Mouse (Mus musculus): ENCODE measurements around the gene Gm17631.
"Not testable (repeated sequence)": the region's sequence is repeated elsewhere in the genome, so short reads cannot be mapped to it uniquely, and the experiment has no call there.

Gene Gm17631

GRCm38 (mm10) chr6:129862349-129862748, at the start of gene Gm17631:
Gene Gm17631, plus strand, starts transcription at chr6:129862649.
- H3K9me3 ChIP-seq (ENCODE audit: low read length): not testable (repeated sequence)

DNA sequence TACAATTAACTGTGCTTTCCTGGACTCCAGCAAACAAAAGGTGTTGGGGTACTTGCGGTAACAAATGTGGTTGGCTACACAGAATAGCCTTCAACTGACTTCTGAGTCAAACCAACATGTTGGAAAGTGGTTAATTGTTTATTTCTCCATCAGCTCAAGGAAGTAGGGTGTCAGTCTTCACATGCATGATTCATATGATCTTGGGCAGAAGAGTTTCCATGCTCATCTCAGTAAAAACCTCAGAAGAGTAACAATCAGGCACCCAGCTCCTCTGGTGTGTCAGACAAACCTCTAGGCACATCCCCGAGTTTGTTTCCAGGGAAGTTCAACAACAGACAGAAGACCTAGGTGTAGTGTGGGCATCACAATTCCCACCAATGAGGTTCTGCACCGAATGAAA, 44.7 kb upstream of the Gm17631 start:
- Histone ChIP-seq H3K4me1 (replicated peaks; ENCODE audit: low read depth, low read length) (no peaks in the 10 kb centered on the region), H3K36me3 (ENCODE audit: insufficient read depth, low read length) (no peaks in the 10 kb centered on the region)
- TF ChIP-seq CTCF (conservative IDR thresholded peaks at IDR 0.05; ENCODE audit: low read length): no peak
- TF ChIP-seq NANOG (IDR thresholded peaks at IDR 0.05; ENCODE audit: borderline replicate concordance, low read length): no peak
- TF ChIP-seq POU5F1 (IDR thresholded peaks at IDR 0.05; ENCODE audit: borderline replicate concordance, low read length): no peak

More at GRCm38 (mm10) chr6:129862349-129862748, at the start of gene Gm17631:
- H3K27me3 ChIP-seq (ENCODE audit: insufficient read depth, low read length); H3K4me1 ChIP-seq (replicated peaks; ENCODE audit: low read depth, low read length); H3K4me3 ChIP-seq (replicated peaks; ENCODE audit: low read length); H3K36me3 ChIP-seq (ENCODE audit: insufficient read depth, low read length): not testable (repeated sequence)

GRCm38 (mm10) chr6:129824004-129824403, 38.4 kb upstream of the Gm17631 start:
- no peaks in the 10 kb centered on the region for H3K27me3 ChIP-seq (ENCODE audit: insufficient read depth, low read length)
- H3K4me1 ChIP-seq (replicated peaks; ENCODE audit: low read depth, low read length): no peaks in the 10 kb centered on the region
- TF ChIP-seq NANOG (IDR thresholded peaks at IDR 0.05; ENCODE audit: borderline replicate concordance, low read length) (no peak), CTCF (conservative IDR thresholded peaks at IDR 0.05; ENCODE audit: low read length) (no peak), POU5F1 (IDR thresholded peaks at IDR 0.05; ENCODE audit: borderline replicate concordance, low read length) (no peak)
- H3K9me3 ChIP-seq (ENCODE audit: low read length): peaks cover 58% of the 10 kb centered on the region
- H3K36me3 ChIP-seq (ENCODE audit: insufficient read depth, low read length): no peaks in the 10 kb centered on the region
- H3K4me3 ChIP-seq (replicated peaks; ENCODE audit: low read length): no peak overlapping the region

More for the DNA sequence above, 44.7 kb upstream of the Gm17631 start:
- H3K4me3 ChIP-seq (replicated peaks; ENCODE audit: low read length): no peak overlapping the region
- H3K9me3 ChIP-seq (ENCODE audit: low read length): peaks cover 6% of the 10 kb centered on the region; the same call in 1 of the 2 replicates
- H3K27me3 ChIP-seq (ENCODE audit: insufficient read depth, low read length): no peaks in the 10 kb centered on the region

DNA sequence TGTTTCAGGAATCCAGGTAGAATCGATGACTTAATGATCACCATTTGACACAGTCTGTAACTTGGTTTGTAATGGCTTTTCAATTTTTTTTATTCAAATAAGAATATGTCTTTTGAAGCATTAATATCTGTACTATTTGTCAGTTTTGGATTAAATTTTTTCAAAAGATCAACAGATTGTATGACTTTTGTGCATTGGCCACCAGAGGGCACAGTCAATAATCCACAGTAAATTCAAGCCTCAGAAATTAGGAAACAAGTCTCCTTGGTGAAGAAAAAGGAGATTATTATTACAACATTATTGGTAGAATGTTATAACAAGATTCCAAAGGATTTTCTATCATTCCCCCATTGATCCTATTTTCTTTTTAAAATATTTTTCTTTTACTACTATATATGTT, 36.9 kb upstream of the Gm17631 start:
- no peaks in the 10 kb centered on the region for H3K36me3 ChIP-seq (ENCODE audit: insufficient read depth, low read length)

DNA sequence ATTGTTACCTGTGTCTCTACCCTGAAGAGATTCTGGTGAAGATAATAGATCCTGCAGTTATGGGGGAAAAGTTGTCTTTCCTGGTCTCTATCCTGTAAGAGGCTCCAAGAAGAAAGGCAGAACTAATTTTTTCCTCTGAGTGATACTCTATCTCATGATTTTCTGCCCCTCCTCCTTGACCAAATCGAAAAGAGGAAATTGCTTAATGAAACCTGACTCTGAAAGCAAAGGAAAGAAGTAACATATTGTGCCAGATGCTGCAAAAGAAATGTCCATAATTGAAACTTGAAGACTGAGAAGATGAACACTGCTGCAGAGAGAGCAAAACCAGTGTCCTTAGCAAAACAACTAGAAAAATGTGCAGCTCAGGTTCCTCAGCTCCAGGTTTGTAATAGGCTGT, 14.1 kb downstream of the Gm17631 start, which contains the start of gene Klra17:
Klra17 (minus strand) TSS at position 124 of the 400 bp plus-strand sequence.
- Histone ChIP-seq H3K36me3 (ENCODE audit: insufficient read depth, low read length) (no peaks in the 10 kb centered on the region), H3K27me3 (ENCODE audit: insufficient read depth, low read length) (no peaks in the 10 kb centered on the region), H3K4me1 (replicated peaks; ENCODE audit: low read depth, low read length) (no peaks in the 10 kb centered on the region), H3K4me3 (replicated peaks; ENCODE audit: low read length) (no peak within 1 kb of the TSS), H3K9me3 (ENCODE audit: low read length) (peaks cover 9% of the 10 kb centered on the region)
- no peak for TF ChIP-seq CTCF (conservative IDR thresholded peaks at IDR 0.05; ENCODE audit: low read length)
- TF ChIP-seq POU5F1 (IDR thresholded peaks at IDR 0.05; ENCODE audit: borderline replicate concordance, low read length): no peak
- TF ChIP-seq NANOG (IDR thresholded peaks at IDR 0.05; ENCODE audit: borderline replicate concordance, low read length): no peak

More for the DNA sequence above, 36.9 kb upstream of the Gm17631 start:
- no peak for TF ChIP-seq CTCF (conservative IDR thresholded peaks at IDR 0.05; ENCODE audit: low read length)
- no peak for TF ChIP-seq POU5F1 (IDR thresholded peaks at IDR 0.05; ENCODE audit: borderline replicate concordance, low read length)
- TF ChIP-seq NANOG (IDR thresholded peaks at IDR 0.05; ENCODE audit: borderline replicate concordance, low read length): no peak
- Histone ChIP-seq H3K27me3 (ENCODE audit: insufficient read depth, low read length) (no peaks in the 10 kb centered on the region), H3K4me3 (replicated peaks; ENCODE audit: low read length) (no peak overlapping the region), H3K4me1 (replicated peaks; ENCODE audit: low read depth, low read length) (no peaks in the 10 kb centered on the region), H3K9me3 (ENCODE audit: low read length) (peaks cover 66% of the 10 kb centered on the region)

GRCm38 (mm10) chr6:129882525-129882924, 20.1 kb downstream of the Gm17631 start:
- Histone ChIP-seq H3K9me3 (ENCODE audit: low read length) (peaks cover 5% of the 10 kb centered on the region), H3K4me1 (replicated peaks; ENCODE audit: low read depth, low read length) (no peaks in the 10 kb centered on the region), H3K36me3 (ENCODE audit: insufficient read depth, low read length) (no peaks in the 10 kb centered on the region), H3K4me3 (replicated peaks; ENCODE audit: low read length) (no peak overlapping the region), H3K27me3 (ENCODE audit: insufficient read depth, low read length) (no peaks in the 10 kb centered on the region)
- TF ChIP-seq NANOG (IDR thresholded peaks at IDR 0.05; ENCODE audit: borderline replicate concordance, low read length) (no peak), POU5F1 (IDR thresholded peaks at IDR 0.05; ENCODE audit: borderline replicate concordance, low read length) (no peak), CTCF (conservative IDR thresholded peaks at IDR 0.05; ENCODE audit: low read length) (no peak)
